Mouse (Mus musculus) G1E (cell line): ENCODE results near the gene Pole. TPM values are rescaled to one million over a fixed set of nuclear protein-coding genes. Genes with fewer than 3 reads are reported as not detected.

Source experiments
- ATAC-seq: 2 replicates; pipeline ENCODE4 v1.8.0; 2016; ENCODE audit warnings: mild to moderate bottlenecking; ENCODE audit not compliant: insufficient number of reproducible peaks, poor library complexity, low FRiP score, severe bottlenecking; ENCODE audit errors: extremely low read depth
- DNase-seq: peaks from one replicate; pipeline ENCODE4 v3.0.0; 2012; ENCODE audit warnings: low spot score
- H3K27me3 ChIP-seq: 2 replicates; pipeline ENCODE4 v1.6.1; 2012; ENCODE audit warnings: mild to moderate bottlenecking, low read length, inconsistent platforms; ENCODE audit not compliant: insufficient read depth
- H3K36me3 ChIP-seq: replicated peaks from 2 replicates; pipeline ENCODE3; 2012; ENCODE audit warnings: mild to moderate bottlenecking, inconsistent platforms
- H3K4me1 ChIP-seq: 2 replicates; pipeline ENCODE4 v1.6.1; 2012; ENCODE audit warnings: low read depth, low read length, inconsistent platforms, mixed read lengths; ENCODE audit not compliant: insufficient read depth
- H3K4me3 ChIP-seq: 2 replicates; pipeline ENCODE4 v1.5.1; 2012; ENCODE audit warnings: low read depth, mild to moderate bottlenecking, inconsistent platforms, low read length, moderate library complexity, mixed read lengths
- H3K9me3 ChIP-seq: replicated peaks from 2 replicates; pipeline ENCODE4 v1.6.1; 2012; ENCODE audit warnings: inconsistent platforms
- CTCF ChIP-seq: IDR thresholded peaks from 2 replicates; pipeline ENCODE4 v1.5.1; 2012; ENCODE audit warnings: low read depth, low read length, inconsistent platforms, mixed read lengths
- GATA1 ChIP-seq: IDR thresholded peaks from 2 replicates; pipeline ENCODE4 v1.6.1; 2012; ENCODE audit warnings: borderline replicate concordance, low read length, inconsistent platforms, mixed read lengths
- polyA plus RNA-seq: library from polyadenylated mRNA; stranded (reverse); fragments of >175 nt; gene quantifications from 2 replicates; pipeline ENCODE4 v1.2.3, GENCODE M21; 2012
- total RNA-seq, 2 experiments: library from RNA; stranded (forward) in 1 of 2; stranded (reverse) in 1 of 2; fragments of 200-1000 nt in 1 of 2; fragments of >200 nt in 1 of 2; fragmentation: Nextera tagmentation in 1 of 2; gene quantifications; 2 replicates each; pipeline ENCODE4 v1.2.3; 2014 to 2017

Pole gene
- total and polyA plus RNA-seq, 3 experiments = 30.0 to 144 (median 67.2) TPM

GRCm38 (mm10) chr5:110386371-110387330, 100.5 kb downstream of the Pole start:
- ATAC-seq (no peak), DNase-seq (no peak)
- Histone ChIP-seq H3K36me3 (peaks cover 70% of the 10 kb centered on the region), H3K4me1 (no peaks in the 10 kb centered on the region), H3K4me3 (no peak overlapping the region), H3K9me3 (no peaks in the 10 kb centered on the region), H3K27me3 (no peaks in the 10 kb centered on the region)
- TF ChIP-seq CTCF (no peak), GATA1 (no peak)

Other genes starting within 250 kb of the Pole start
- gene Gm17655, start 213.8 kb upstream of the Pole start, total RNA-seq (2014; fragmentation: Nextera tagmentation) = 33.2 and 49.1 TPM in 2 replicates
- 6.5 and 16.0 TPM in 2 replicates for gene Gm17655, start 213.8 kb upstream of the Pole start, total RNA-seq (2017)
- 0.14 and 0.50 TPM in 2 replicates for gene Gm17655, start 213.8 kb upstream of the Pole start, polyA plus RNA-seq
- 5.4 and 7.4 TPM in 2 replicates for gene Gm35315, start 191.9 kb upstream of the Pole start, total RNA-seq (2014; fragmentation: Nextera tagmentation)
- gene Gm35315, start 191.9 kb upstream of the Pole start, total RNA-seq (2017) = 3.8 TPM in 2 replicates
- 0.09 and 0.10 TPM in 2 replicates for gene Gm35315, start 191.9 kb upstream of the Pole start, polyA plus RNA-seq
- not detected in 2 replicates for gene Plcxd1, start 186.3 kb upstream of the Pole start, total RNA-seq (2014; fragmentation: Nextera tagmentation)
- 0.06 and 0.11 TPM in 2 replicates for gene Plcxd1, start 186.3 kb upstream of the Pole start, total RNA-seq (2017)
- not detected in 2 replicates for gene Plcxd1, start 186.3 kb upstream of the Pole start, polyA plus RNA-seq
- gene Gtpbp6, start 178.1 kb upstream of the Pole start, total RNA-seq (2014; fragmentation: Nextera tagmentation) = 16.6 and 17.0 TPM in 2 replicates
- gene Gtpbp6, start 178.1 kb upstream of the Pole start, total RNA-seq (2017) = 17.5 and 17.8 TPM in 2 replicates
- 35.6 and 40.9 TPM in 2 replicates for gene Gtpbp6, start 178.1 kb upstream of the Pole start, polyA plus RNA-seq
- 10.4 and 12.1 TPM in 2 replicates for gene Zfp605, start 176.2 kb upstream of the Pole start, total RNA-seq (2014; fragmentation: Nextera tagmentation)
- gene Zfp605, start 176.2 kb upstream of the Pole start, total RNA-seq (2017) = 7.3 and 8.2 TPM in 2 replicates
- 0.24 and 0.40 TPM in 2 replicates for gene Zfp605, start 176.2 kb upstream of the Pole start, polyA plus RNA-seq
- 82.8 and 93.5 TPM in 2 replicates for gene Chfr, start 150.5 kb upstream of the Pole start, total RNA-seq (2014; fragmentation: Nextera tagmentation)
- 65.3 and 79.8 TPM in 2 replicates for gene Chfr, start 150.5 kb upstream of the Pole start, total RNA-seq (2017)
- gene Chfr, start 150.5 kb upstream of the Pole start, polyA plus RNA-seq = 37.1 and 49.0 TPM in 2 replicates
- gene Golga3, start 109.6 kb upstream of the Pole start, total RNA-seq (2014; fragmentation: Nextera tagmentation) = 21.3 and 25.1 TPM in 2 replicates
- gene Golga3, start 109.6 kb upstream of the Pole start, total RNA-seq (2017) = 20.7 and 27.3 TPM in 2 replicates
- 2.8 and 4.2 TPM in 2 replicates for gene Golga3, start 109.6 kb upstream of the Pole start, polyA plus RNA-seq
- 42.6 and 52.7 TPM in 2 replicates for gene Ankle2, start 55.3 kb upstream of the Pole start, total RNA-seq (2014; fragmentation: Nextera tagmentation)
- gene Ankle2, start 55.3 kb upstream of the Pole start, total RNA-seq (2017) = 34.3 and 40.7 TPM in 2 replicates
- 8.1 and 11.7 TPM in 2 replicates for gene Ankle2, start 55.3 kb upstream of the Pole start, polyA plus RNA-seq
- 52.8 and 69.2 TPM in 2 replicates for gene Pgam5, start 16.4 kb upstream of the Pole start, total RNA-seq (2014; fragmentation: Nextera tagmentation)
- 67.0 and 76.5 TPM in 2 replicates for gene Pgam5, start 16.4 kb upstream of the Pole start, total RNA-seq (2017)
- 20.9 and 23.8 TPM in 2 replicates for gene Pgam5, start 16.4 kb upstream of the Pole start, polyA plus RNA-seq
- gene Pxmp2, start 120 bp upstream of the Pole start, total RNA-seq (2014; fragmentation: Nextera tagmentation) = 13.0 and 17.5 TPM in 2 replicates
- 12.9 and 15.6 TPM in 2 replicates for gene Pxmp2, start 120 bp upstream of the Pole start, total RNA-seq (2017)
- gene Pxmp2, start 120 bp upstream of the Pole start, polyA plus RNA-seq = 41.4 and 52.9 TPM in 2 replicates
- not detected in 2 replicates for gene P2rx2, start 56.9 kb downstream of the Pole start, total RNA-seq (2014; fragmentation: Nextera tagmentation)
- gene P2rx2, start 56.9 kb downstream of the Pole start, total RNA-seq (2017) = not detected in 2 replicates
- gene P2rx2, start 56.9 kb downstream of the Pole start, polyA plus RNA-seq = not detected in 2 replicates
- gene Lrcol1, start 58.4 kb downstream of the Pole start, total RNA-seq (2014; fragmentation: Nextera tagmentation) = not detected in 2 replicates
- gene Lrcol1, start 58.4 kb downstream of the Pole start, total RNA-seq (2017) = not detected in 2 replicates
- not detected in 2 replicates for gene Lrcol1, start 58.4 kb downstream of the Pole start, polyA plus RNA-seq
- 47.8 and 57.3 TPM in 2 replicates for gene Fbrsl1, start 162.2 kb downstream of the Pole start, total RNA-seq (2014; fragmentation: Nextera tagmentation)
- gene Fbrsl1, start 162.2 kb downstream of the Pole start, total RNA-seq (2017) = 8.1 and 8.3 TPM in 2 replicates
- gene Fbrsl1, start 162.2 kb downstream of the Pole start, polyA plus RNA-seq = 102 and 117 TPM in 2 replicates